Mouse (Mus musculus) adrenal gland, postnatal 36 days (tissue): Measurements from ENCODE around the gene Bub1b. TPM values are rescaled to one million over a fixed set of nuclear protein-coding genes. Genes with fewer than 3 reads are reported as not detected.
"Not testable (repeated sequence)": the region's sequence is repeated elsewhere in the genome, so short reads cannot be mapped to it uniquely, and the experiment has no call there.

ENCODE experiments used
- DNase-seq, 2 experiments: peaks; one replicate each; pipeline ENCODE4 v3.0.0; 2021; ENCODE audit warnings: mixed read lengths in 1 of 2
- total RNA-seq, 2 experiments: library from RNA; stranded (reverse); gene quantifications; 2 replicates each; pipeline ENCODE4 v1.2.3; 2021

The Bub1b gene
- total RNA-seq, 2 experiments from 2014 or later: 4.9 to 6.5 TPM

DNA sequence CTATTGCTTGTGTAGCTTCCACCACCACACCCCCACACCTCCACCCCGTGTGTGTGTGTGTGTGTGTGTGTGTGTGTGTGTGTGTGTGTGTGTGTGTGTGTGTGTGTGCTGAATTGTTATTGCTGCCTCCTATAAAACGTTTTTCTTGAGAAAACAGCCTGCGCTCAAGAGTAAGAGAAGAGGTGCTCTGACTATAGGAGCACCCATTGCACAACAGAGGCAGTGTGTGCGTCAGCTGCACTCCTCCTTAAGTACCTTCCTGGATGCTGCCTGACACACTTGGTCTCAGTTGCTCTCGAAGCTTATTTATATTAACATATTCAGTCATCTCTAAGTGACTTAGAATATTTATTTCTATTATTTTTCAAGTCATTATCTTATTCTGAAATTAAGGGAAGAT lies 20.0 kb downstream of the Bub1b start:
- DNase-seq: no peak

DNA sequence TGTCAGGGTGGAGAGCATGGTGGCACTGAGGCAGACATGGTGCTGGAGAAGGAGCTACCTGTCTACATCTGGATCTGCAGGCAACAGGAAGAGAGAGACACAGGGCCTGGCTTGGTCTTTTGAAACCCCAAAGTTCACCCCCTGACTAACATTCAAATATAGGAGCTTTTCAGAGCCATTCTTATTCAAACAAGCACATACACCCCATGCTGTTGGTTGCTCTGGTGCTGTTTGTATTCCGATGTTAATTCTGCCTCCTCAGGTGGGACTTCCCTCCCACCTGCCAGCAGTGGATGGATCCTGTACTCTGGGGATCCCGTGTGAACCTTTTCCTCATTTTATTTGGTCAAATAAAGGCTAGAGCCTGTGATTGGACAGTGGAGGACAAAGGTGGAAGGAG lies 22.1 kb downstream of the Bub1b start:
- DNase-seq: no peak

DNA sequence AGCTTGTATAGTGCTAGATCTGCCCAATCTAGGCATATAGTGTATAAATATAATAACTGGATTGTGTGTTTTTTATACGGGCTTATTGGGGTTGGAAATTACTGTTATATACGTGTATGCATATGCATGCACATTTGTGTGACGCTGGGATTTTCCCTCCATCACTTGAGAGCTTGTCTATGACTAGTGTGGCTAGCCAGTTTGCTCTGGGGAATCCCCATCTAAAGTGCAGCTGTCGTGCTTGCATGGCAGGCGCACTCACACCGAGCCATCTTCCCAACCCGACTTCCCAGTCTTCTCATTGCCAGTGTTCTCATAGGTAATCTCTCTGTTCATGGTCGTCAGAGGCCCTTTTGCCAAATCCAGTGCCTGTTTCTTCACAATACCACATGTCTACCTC lies 22.6 kb downstream of the Bub1b start:
- no peak for DNase-seq

DNA sequence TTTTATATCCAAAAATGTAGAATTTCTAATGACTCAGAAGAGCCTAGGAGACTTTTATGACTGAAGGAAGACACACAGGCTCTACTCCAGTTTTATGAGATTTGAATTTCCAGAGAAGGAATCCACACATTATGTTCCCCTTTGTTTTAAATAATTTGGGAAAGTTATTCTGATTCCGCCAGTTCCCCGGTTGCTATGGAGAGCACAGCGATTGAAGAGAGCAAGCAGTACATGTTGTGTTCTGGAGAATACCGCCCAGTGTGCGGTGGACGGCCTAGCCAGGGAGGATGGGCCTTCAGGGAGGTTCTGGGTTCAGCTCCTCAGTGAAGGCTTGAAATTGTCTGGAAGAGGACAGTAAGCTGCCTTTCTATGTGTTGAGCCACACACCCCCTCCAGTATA lies 31.3 kb downstream of the Bub1b start:
- DNase-seq: no peak

DNA sequence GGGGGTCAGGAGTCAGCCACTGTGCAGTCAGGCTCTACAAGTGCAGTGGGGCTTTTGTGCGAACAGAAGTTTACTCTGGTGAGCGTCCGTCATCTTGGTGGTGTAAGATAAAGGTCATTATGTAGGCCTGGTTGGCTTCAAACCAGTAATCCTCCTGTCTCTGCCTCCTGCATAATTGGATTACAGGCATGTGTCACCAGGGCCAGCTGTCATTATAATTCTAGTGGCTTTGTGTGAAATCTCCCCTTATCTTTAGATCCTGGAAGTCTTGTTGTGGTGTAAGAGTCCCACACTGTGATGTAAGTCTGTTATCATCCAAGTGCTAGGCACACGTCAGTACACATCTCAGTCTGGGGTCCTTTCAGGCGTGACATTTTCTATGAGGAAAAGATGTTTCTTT lies 35.4 kb downstream of the Bub1b start:
- no peak for DNase-seq

DNA sequence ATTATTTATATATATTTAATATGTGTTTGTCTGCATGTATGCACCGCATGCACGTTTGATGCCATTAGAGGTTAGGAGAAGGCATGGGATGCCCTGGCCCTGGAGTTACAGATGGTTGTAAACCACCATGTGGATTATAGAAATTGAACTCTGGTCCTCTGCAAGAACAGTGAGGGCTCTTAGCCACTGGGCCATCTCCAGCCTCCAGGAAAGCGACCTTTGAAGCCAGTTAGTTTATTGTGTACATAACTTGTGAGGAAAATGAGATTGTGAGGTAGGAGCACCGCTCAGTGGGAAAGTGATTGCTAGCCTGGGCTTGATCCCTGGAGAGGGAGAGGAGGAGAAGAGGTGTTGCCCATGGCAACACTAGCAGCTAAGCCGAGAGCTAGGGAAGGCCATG lies 39.2 kb downstream of the Bub1b start:
- no peak for DNase-seq

DNA sequence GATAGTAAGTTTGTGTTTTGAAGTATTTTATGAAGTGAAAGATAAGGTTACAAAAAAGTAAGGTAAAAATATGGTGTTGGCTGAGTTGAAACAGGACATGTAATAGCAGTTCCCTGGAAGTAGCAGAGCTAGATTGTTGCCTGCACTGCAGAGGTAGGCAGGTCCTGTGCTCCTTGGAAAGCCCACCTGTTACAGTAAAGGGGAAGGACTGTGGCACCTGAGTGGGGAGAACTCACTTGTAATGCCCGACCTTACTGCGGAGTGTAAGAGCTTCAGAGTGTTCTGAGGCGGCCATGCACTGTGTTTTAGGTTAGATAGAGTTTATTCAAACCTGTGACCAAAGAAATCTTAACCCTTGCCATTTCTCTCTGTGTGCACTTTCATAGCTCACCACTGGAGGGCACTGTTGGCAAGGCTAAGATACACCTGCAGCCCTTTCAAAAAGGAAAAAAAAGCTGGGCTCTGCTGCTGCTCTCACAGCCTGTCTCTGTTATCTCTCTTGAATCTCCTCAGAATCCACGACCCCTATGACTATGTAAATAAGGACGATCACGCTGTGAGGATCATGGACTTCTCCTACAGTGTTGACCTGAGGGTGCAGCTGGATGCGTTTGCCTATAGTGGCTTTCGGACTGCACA lies 40.0 kb downstream of the Bub1b start:
- DNase-seq: peak; percentile 74

DNA sequence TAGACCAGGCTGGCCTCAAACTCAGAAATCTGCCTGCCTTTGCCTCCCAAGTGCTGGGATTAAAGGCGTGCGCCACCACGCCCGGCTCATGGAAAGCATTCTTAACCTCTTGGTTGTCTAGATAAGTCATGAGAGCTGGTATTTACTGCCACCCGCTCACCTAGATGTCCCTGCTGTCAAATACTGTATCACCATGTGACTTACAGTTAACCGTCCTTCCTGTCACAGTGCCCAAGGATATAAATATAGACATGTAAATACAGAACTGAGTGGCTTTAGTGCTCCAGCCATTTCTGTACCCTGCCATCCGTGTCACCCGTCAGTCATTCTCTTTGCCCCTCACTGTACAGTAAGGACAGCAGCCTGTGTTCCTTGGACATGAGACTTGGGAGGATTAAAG lies 40.7 kb downstream of the Bub1b start:
- DNase-seq: no peak

DNA sequence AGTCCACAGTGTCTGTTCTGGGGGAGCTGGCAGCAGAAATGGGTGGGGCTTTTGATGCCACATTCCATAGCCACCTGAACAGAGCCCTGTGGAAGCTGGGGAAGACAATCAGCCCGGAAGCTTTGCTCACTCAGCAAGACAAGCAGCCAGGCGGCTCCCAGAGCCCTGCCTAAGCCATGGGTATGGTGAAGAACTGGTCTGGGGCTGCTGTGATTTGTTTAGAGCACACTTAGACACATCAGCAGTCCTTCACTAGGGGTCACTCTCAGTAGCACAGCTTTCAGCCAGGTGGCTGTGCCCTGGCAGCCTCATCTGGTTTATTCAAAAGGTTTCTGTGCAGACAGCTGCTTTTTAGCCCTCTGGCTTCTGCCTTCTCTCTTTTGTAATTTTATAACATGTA lies 43.1 kb downstream of the Bub1b start:
- no peak for DNase-seq

DNA sequence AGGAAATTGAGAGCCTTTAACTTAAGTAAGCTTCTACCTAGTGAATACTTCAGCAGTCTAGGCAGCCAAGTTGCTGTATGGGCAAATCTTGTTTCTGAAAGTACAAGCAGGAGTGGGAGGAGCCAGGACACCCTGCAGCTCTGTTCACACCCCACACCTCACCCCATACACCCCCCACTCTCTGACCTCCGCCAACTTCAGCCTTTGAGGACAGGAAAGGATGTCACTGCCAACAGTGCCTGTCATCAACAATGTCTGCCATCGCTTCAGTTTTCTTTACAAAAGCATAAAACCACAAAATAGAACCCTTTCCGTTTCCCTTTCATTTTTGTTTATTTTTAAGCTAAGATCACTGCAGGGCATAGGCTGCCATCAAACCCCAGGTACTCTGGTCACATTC lies 44.4 kb downstream of the Bub1b start:
- no peak for DNase-seq

DNA sequence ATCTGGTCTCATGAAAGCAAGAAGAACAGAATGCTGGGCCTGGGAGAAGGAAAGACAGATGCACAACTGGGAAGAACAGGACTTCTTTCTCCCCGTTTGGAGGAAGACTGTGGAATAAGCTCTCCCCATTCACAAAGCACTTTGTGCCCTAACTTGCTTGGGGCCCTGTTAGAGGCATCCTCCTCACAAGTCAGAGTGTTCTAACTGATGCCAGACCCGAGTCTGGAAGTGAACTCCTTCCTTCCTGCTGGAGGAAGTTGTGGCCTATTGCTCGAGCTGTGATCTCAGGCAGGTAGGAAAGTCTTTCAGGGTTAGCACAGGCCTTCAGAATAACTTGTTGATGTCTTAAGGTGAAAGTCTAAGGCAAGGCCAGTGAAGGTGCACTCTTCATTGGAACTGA lies 44.9 kb downstream of the Bub1b start:
- no peak for DNase-seq

DNA sequence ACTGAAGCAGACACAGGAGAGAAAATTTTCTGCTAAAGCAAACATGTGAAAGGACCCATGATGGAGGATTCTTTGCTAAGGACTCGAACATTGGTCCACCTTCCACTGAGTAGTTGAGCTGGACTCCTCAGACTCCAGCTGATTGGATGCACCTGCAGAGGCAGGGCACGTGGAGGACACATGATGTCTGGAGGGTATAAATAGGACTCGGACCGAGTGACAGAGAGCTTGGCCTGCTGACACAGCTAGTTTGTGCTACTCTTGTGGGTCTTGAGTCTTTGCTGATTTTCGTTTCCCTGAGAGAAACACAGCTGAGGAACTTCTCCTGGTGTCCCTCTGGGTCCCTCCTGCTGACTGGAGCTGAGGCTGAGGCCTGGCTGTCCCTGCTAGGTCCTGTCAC lies 48.7 kb downstream of the Bub1b start:
- no peak for DNase-seq

DNA sequence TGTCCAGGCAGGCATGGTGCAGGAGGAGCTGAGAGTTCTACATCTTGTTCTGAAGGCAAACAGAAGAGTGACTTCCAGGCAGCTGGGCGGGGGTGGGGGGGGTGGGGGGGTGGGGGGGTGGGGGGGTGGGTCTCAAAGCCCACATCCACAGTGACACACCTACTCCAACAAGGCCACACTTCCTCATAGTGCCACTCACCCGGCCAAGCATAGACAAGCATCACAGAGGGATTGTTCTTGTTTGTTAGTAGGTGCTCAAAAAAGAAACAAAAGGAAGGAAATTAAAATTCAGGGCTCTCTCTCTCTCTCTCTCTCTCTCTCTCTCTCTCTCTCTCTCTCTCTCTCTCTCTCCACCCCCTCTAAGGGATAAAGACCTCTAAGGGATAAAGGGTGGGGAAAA lies 52.7 kb downstream of the Bub1b start:
- DNase-seq: not testable (repeated sequence)

DNA sequence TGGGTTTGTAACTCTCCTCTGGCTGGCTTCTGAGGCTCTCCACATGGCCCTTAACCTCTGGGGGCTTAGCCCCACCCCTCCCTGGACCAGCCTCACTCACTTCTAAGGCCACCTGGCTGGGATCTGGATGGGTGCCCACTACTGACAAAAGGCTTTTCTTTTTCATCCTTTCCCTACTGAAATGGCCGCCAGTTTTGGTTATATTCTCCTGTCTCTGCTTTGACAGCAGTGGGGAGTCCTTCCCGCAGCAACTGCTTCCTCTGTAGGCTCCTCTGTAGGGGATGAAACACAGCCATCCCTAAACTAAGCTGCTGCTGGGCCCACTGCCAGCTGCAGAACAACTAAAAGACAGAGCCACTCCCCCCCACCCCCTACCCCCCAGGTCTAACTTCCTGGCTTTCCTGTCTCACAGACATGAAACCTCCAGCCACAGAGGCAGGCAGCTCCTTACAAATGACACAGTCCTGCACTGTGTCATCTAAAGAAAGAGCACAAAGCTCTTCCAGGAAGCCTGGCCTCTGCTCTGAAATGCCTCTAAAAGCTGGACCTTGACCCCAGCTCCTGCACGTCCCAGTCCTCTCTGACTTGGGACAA lies 58.8 kb downstream of the Bub1b start:
- peak in 1 of 2 experiments; percentile 28 for DNase-seq

DNA sequence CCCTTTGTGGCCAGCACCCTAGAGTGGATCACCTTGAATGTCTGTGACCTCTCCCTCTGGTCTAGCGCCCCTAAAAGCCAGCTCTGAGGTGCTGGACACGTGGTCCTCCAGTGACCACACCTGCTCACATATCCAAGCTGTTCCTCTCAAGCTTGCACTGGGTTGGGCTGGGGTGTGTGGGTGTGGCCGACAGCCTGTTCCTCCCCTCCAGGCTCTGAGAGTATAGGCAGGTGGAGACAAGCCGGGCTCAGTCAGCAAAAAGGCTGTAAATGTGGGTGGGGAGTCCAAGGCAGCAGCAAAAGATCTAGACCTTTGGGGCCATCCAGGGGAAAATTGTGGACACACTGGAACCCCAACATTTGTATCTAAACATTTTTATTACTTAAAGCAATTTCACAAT lies 60.4 kb downstream of the Bub1b start:
- DNase-seq: no peak

DNA sequence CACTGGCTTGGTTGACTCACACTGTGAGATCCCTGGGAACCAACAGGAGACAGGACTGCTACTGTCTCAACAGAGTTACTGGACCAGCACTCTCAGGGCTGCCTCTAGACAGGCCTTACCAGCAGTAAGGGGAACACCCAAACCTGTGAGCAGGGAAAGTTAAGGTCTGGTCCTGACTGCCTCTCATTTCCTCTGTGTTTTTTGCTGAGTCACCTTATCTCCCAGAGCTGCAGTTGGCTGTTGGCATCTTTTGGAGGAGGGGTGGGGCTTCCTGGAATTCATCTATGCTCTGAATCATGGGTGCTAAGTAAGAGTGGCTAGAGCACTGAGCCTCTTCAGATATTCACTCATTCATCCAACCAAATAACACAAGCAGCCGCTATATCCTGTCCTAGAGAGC lies 61.1 kb downstream of the Bub1b start:
- DNase-seq: peak; percentile 69 to 73

DNA sequence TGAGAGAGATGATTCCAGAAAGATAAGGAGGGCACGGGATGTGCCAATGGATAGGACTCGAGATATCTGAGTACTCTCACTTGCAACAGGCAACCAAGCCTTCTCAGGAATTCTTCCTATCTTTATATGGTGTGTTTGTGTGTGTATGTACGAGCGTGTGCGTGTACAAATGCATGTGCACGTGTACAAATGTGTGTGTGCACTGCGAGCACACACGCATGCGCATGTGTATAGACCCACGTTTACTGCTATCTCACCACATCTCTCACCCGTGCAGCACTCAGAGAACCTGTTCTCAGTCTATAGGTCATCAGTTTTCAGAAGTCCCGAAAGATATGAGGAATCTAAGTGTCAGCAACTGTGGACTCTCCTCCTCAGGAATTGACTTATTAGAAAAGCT lies 61.5 kb downstream of the Bub1b start:
- no peak for DNase-seq

DNA sequence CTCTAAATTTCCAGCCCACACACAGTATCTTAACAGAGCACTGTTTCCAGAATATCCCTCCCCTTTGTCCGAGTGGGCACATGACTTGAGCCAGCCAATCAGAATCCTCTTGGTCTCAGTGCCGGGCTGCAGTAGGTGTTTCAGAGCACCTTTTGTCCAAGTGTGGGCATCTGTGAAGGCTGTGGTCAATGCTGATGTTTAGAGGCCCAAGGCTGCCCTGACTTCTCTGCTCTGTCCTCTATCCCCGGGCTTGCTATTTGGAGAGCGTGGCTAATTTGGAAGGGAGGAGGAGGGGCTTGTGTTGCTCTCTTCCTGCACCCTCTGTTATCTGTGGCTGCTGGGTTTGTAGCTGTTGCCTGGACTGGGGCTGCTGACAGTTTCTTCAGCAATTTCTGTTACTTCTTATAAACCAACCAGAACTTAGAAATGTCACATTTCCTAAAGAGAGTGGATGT lies 62.0 kb downstream of the Bub1b start:
- DNase-seq: peak; percentile 67 to 73

DNA sequence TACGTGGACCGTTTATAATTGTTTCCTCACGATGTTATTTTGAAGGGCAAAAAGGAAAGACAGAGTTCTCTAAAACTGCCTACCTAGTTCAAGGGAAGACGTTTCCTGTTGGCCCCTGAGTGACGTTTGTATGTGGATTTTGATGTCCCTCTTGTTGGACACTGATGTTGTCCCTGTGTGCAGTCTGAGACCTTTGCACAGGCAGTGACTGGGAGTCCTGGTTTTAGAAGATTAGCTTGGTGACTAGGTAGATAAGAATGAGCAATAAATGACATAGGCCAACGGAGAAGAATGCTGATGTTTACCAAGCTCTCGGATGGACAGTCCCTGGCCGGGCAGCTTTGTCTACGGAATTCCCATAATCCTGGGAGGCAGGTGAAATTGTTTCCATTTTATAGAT lies 63.9 kb downstream of the Bub1b start:
- DNase-seq: no peak

DNA sequence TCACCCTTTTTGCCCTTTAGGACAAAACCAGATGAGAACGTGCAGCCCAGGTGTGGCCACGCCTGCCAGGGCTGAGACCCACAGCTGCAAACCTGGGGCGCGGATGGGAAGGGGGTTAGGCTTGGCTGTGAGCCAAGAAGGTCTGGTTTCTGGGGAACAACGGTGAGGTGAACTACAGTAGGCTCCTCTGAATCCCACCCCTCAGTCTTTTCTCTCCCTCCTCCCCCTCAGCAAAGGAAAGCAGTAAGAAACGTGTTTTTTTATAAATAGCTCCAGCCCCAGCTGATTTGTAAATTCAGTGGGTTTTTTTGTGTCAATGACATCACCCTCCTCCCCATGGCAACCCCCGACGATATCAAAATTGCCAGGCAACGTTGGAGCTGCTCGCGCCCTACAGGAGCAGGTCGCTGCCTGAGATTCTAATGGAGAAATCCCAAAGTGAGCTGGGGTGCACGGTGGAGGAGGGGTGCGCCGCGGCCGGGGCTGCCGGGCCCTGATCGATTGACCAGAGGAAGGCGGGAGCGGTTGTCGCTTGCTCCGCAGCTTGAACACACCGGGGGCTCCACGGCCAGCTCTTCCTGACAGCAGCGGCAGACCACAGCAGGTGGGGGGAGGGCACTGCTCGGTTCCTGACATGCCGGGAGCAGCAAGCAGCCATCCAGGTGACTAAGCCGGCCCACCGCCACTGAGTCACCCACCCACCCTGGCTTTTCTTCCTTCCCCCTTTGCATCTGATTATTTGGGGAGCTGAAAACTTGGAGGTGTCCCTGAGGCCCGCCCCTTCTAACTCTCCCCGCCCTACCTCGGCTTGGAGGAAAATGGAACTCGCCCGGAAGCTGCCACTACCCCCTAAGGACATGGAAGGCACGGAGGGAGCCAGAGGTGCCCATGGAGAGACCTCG lies 65.1 kb downstream of the Bub1b start, which contains the start of gene Pak6:
Gene Pak6, plus strand, starts transcription at position 402 of the 902 bp plus-strand sequence.
- DNase-seq: peak; percentile 59 to 63

DNA sequence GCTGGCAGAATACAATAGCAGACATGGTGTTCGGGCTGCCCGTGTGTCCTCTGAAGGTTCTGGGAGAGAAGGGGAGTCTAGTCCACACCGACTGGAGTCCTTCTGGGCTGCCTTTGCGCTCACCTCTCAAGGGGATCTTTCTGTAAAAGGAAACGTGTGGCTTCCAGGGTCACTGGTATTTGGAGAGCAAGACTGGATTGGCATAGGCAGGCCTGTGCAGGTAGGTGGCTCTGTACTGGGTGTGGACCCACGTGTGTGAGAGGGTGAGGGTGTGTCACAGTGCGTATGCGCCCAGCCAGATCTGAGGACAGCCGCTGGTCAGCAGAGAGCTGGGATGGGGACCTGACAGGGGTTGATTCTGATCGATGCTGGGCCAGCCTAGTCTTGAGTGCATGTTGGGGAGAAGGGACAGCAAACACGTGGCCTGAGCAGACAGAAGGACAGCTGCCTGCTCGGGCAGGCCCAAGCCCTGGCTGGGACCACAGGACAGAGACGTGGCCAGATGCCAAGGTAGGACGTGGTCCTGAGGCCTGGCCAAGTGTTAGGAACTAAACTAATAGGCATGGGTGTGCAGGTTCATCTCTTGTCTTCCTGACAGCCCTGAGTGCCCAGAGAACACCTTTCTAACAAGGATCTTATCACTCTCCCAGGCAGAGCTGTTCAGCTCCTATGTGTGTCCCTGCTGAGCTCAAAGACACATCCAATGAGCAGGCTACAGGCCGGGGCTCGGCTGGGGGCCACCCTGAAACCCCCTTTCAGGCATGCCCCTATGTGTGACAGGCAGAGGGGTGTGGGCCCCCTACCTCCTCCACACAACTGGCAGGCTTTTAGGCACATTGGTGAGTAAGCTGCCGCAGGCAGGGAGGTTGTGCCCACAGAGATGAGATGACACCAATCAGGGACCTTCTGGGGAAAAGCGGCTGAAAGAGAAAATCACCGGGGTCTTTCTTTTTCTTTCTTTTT lies 66.1 kb downstream of the Bub1b start:
- peak; percentile 55 to 70 for DNase-seq

DNA sequence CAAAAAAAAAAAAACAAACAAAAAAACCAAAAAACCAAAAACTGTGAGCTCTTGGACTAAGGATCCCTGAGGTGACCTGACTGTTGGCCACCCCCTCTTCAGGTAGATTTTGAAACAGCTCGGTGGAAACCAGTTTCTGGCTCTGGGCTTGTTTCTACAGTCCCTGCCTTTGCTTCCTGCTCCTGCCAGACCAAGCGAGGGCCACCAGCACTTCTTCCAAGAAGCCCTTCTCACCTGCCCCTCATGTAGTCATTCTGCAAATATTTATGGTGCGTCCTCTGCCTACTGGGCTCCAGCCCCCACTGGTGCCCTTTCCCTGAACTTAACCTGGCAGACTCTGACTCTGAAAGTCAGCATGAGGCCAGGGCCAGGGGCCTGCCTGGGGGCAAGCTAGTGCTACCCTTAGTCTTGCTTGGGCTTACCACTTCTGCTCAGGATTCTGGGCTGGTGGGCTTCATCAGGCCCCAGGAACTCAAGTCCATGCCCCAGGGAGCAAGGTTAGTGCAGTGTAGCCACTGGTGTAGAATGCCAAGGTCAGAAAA lies 67.0 kb downstream of the Bub1b start:
- DNase-seq: peak in 1 of 2 experiments; percentile 33
